30 mouse cellular contexts compared by ENCODE assay signal in genomic region chr15:86431539-86432080, GRCm38 (mm10).
A peak's percentile ranks its signal among the peaks of the same experiment; 100 is the strongest.
DNase-seq lines count a peak whose midpoint lies in the region; ATAC-seq lines count a peak whose summit lies in the region.
"Had no signal": no experiment of that assay in that cellular context is flagged by ENCODE, and none has a peak within 500 bp of the region (broad histone marks: within the 10 kb centered on the region; RNA-seq: fewer than 3 reads in every experiment).

No protein-coding gene starts in this region.

- no peaks in the 10 kb centered on the region for H3K4me1 ChIP-seq in embryonic facial prominence, embryonic 15.5 days
- H3K4me1 ChIP-seq in embryonic facial prominence, embryonic 10.5 days: peaks cover 18% of the 10 kb centered on the region
- H3K4me1 ChIP-seq in midbrain, embryonic 15.5 days: peaks cover 4% of the 10 kb centered on the region; the same call in 1 of the 2 replicates
- H3K4me1 ChIP-seq in midbrain, embryonic 11.5 days (ENCODE audit: control insufficient read depth, insufficient read depth, low read length): peaks cover 7% of the 10 kb centered on the region
- peaks cover 8% of the 10 kb centered on the region for H3K4me1 ChIP-seq in heart, embryonic 10.5 days
- H3K4me1 ChIP-seq: embryonic facial prominence, embryonic 12.5 days had no signal

- no peak for DNase-seq in embryonic facial prominence, embryonic 10.5 days (ENCODE audit: low spot score)
- no peak for DNase-seq in midbrain, embryonic 11.5 days (ENCODE audit: low spot score, missing footprints)
- DNase-seq in adrenal gland, postnatal 10 days: peak; percentile 56
- DNase-seq in heart, embryonic 10.5 days (ENCODE audit: low spot score): no peak
- no peak for DNase-seq in ovary, adult 18-20 months (ENCODE audit: low spot score)
- DNase-seq: cerebellum, adult 8-10 months; cerebellum, postnatal 25 days; gastrocnemius, adult 2 months; gastrocnemius, postnatal 36 days; heart, adult 2 months; heart, postnatal 10 days; kidney, adult 8-10 months; kidney, postnatal 4 days; lung, postnatal 36 days; midbrain, embryonic 14.5 days; right cerebral cortex, postnatal 4 days; thymus, adult 2 months; thymus, postnatal 36 days had no signal

- peak; percentile 51; the same call in 1 of the 2 replicates for ATAC-seq in embryonic facial prominence, embryonic 15.5 days (ENCODE audit: insufficient number of reproducible peaks, low FRiP score, low TSS enrichment, low read depth)
- ATAC-seq in midbrain, embryonic 15.5 days (replicated peaks): 0 out of 2 replicates have a peak, but pooled peaks have one; percentile 42
- no peak for ATAC-seq in midbrain, embryonic 11.5 days (ENCODE audit: low FRiP score)
- ATAC-seq: forebrain, embryonic 15.5 days; intestine, embryonic 16.5 days had no signal

- H3K4me3 ChIP-seq in embryonic facial prominence, embryonic 15.5 days (replicated peaks): no peak overlapping the region
- H3K4me3 ChIP-seq in embryonic facial prominence, embryonic 10.5 days: no peak overlapping the region
- H3K4me3 ChIP-seq in midbrain, embryonic 15.5 days: no peak overlapping the region
- H3K4me3 ChIP-seq in midbrain, embryonic 11.5 days (ENCODE audit: low read depth, low read length): no peak overlapping the region
- no peak overlapping the region for H3K4me3 ChIP-seq in heart, embryonic 10.5 days
- H3K4me3 ChIP-seq: embryonic facial prominence, embryonic 12.5 days; forebrain, embryonic 10.5 days; forebrain, embryonic 15.5 days; gastrocnemius, adult 2 months; heart, adult 2 months; heart, embryonic 13.5 days; limb, embryonic 13.5 days; myocyte; neural tube, embryonic 12.5 days had no signal

- 60% methylated on average over 11 of the region's 11 CpGs for WGBS in embryonic facial prominence, embryonic 15.5 days
- WGBS in embryonic facial prominence, embryonic 10.5 days: 84% methylated on average over 11 of the region's 11 CpGs
- WGBS in midbrain, embryonic 15.5 days: 61% methylated on average over 11 of the region's 11 CpGs
- 77% methylated on average over 11 of the region's 11 CpGs for whole genome bisulfite sequencing in midbrain, embryonic 11.5 days
- 75% methylated on average over 11 of the region's 11 CpGs for WGBS in heart, embryonic 10.5 days

- H3K9ac ChIP-seq in embryonic facial prominence, embryonic 15.5 days: no peak overlapping the region
- no peak overlapping the region for H3K9ac ChIP-seq in midbrain, embryonic 15.5 days
- no peak overlapping the region for H3K9ac ChIP-seq in midbrain, embryonic 11.5 days (ENCODE audit: low read length)
- H3K9ac ChIP-seq: embryonic facial prominence, embryonic 12.5 days; forebrain, embryonic 15.5 days; heart, embryonic 13.5 days; limb, embryonic 13.5 days; neural tube, embryonic 12.5 days had no signal

- no peaks in the 10 kb centered on the region for H3K9me3 ChIP-seq in embryonic facial prominence, embryonic 15.5 days (replicated peaks)
- H3K9me3 ChIP-seq in embryonic facial prominence, embryonic 10.5 days: no peaks in the 10 kb centered on the region
- H3K9me3 ChIP-seq in midbrain, embryonic 15.5 days: no peaks in the 10 kb centered on the region
- no peaks in the 10 kb centered on the region for H3K9me3 ChIP-seq in midbrain, embryonic 11.5 days (ENCODE audit: control insufficient read depth, low read length)
- no peaks in the 10 kb centered on the region for H3K9me3 ChIP-seq in heart, embryonic 10.5 days
- H3K9me3 ChIP-seq: embryonic facial prominence, embryonic 12.5 days; forebrain, embryonic 10.5 days; forebrain, embryonic 15.5 days; heart, embryonic 13.5 days; limb, embryonic 13.5 days; neural tube, embryonic 12.5 days had no signal

- H3K27ac ChIP-seq in embryonic facial prominence, embryonic 15.5 days (replicated peaks): no peak overlapping the region
- no peak overlapping the region for H3K27ac ChIP-seq in embryonic facial prominence, embryonic 10.5 days (replicated peaks)
- H3K27ac ChIP-seq in midbrain, embryonic 15.5 days: no peak overlapping the region
- no peak overlapping the region for H3K27ac ChIP-seq in midbrain, embryonic 11.5 days (ENCODE audit: low read depth, low read length)
- H3K27ac ChIP-seq in heart, embryonic 10.5 days: no peak overlapping the region
- H3K27ac ChIP-seq: embryonic facial prominence, embryonic 12.5 days; forebrain, embryonic 10.5 days; forebrain, embryonic 15.5 days; gastrocnemius, adult 2 months; heart, adult 2 months; heart, embryonic 13.5 days; kidney, postnatal 0 days; limb, embryonic 13.5 days; neural tube, embryonic 12.5 days had no signal

- H3K36me3 ChIP-seq in embryonic facial prominence, embryonic 15.5 days: no peaks in the 10 kb centered on the region
- no peaks in the 10 kb centered on the region for H3K36me3 ChIP-seq in embryonic facial prominence, embryonic 10.5 days (replicated peaks)
- H3K36me3 ChIP-seq in midbrain, embryonic 15.5 days (replicated peaks): no peaks in the 10 kb centered on the region
- H3K36me3 ChIP-seq in midbrain, embryonic 11.5 days (ENCODE audit: control insufficient read depth, insufficient read depth, low read length): no peaks in the 10 kb centered on the region
- no peaks in the 10 kb centered on the region for H3K36me3 ChIP-seq in heart, embryonic 10.5 days
- H3K36me3 ChIP-seq: embryonic facial prominence, embryonic 12.5 days; forebrain, embryonic 10.5 days; forebrain, embryonic 15.5 days; heart, embryonic 13.5 days; limb, embryonic 13.5 days; neural tube, embryonic 12.5 days had no signal

- no peaks in the 10 kb centered on the region for H3K27me3 ChIP-seq in embryonic facial prominence, embryonic 15.5 days
- H3K27me3 ChIP-seq in embryonic facial prominence, embryonic 10.5 days (replicated peaks; ENCODE audit: low read depth, poor library complexity, severe bottlenecking): no peaks in the 10 kb centered on the region; the same call in 1 of the 2 replicates
- H3K27me3 ChIP-seq in midbrain, embryonic 15.5 days (replicated peaks): no peaks in the 10 kb centered on the region
- H3K27me3 ChIP-seq in midbrain, embryonic 11.5 days (ENCODE audit: control insufficient read depth, insufficient read depth, low read length): no peaks in the 10 kb centered on the region
- H3K27me3 ChIP-seq in heart, embryonic 10.5 days (ENCODE audit: insufficient read depth, poor library complexity, severe bottlenecking): peaks cover 56% of the 10 kb centered on the region
- H3K27me3 ChIP-seq: embryonic facial prominence, embryonic 12.5 days; forebrain, embryonic 15.5 days; limb, embryonic 13.5 days; neural tube, embryonic 12.5 days had no signal

- no peak overlapping the region for H3K4me2 ChIP-seq in embryonic facial prominence, embryonic 15.5 days (replicated peaks)
- no peak overlapping the region for H3K4me2 ChIP-seq in midbrain, embryonic 15.5 days
- H3K4me2 ChIP-seq in midbrain, embryonic 11.5 days: no peak overlapping the region
- H3K4me2 ChIP-seq: embryonic facial prominence, embryonic 12.5 days; forebrain, embryonic 15.5 days; heart, embryonic 13.5 days; limb, embryonic 13.5 days; liver, embryonic 11.5 days; neural tube, embryonic 12.5 days had no signal
